Mouse (Mus musculus): ENCODE measurements around the gene Spa17. TPM values are rescaled to one million over a fixed set of nuclear protein-coding genes. Genes with fewer than 3 reads are reported as not detected.
A peak's percentile ranks its signal among the peaks of the same experiment; 100 is the strongest.

The Spa17 gene
- polyA plus RNA-seq, 1 experiment from 2014 or later = 16.7 TPM

DNA sequence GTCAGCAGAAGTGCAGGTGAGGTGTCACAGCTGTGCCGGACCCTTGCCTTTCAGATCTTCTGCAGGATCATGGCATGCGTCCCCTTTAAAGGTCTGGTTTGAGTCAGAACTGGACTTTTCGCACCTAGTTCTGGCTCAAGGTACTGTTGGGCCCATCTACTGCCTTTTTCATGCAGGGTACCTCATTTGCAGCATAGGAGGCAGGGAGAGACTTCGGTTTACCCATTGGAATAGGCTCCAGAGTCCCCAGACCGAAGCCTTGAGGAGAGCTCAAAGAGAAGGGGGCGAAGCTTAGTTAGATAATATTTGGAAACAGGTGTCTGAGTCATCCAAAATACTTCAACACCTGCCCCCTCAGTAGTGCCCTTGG is 374 bp upstream of the Spa17 start:
- H3K36me3 ChIP-seq (ENCODE audit: control insufficient read depth, insufficient read depth, low read length) = no peaks in the 10 kb centered on the region
- H3K4me3 ChIP-seq (ENCODE audit: low read depth, low read length) = peak overlapping the region; percentile 67
- ATAC-seq (replicated peaks; ENCODE audit: low FRiP score) = peak; percentile 47; the same call in 1 of the 2 replicates
- H3K9ac ChIP-seq (ENCODE audit: low read length) = peak overlapping the region; percentile 86
- H3K27me3 ChIP-seq (ENCODE audit: control insufficient read depth, insufficient read depth, low read length) = no peaks in the 10 kb centered on the region
- peaks cover 7% of the 10 kb centered on the region; the same call in 1 of the 2 replicates for H3K4me1 ChIP-seq (replicated peaks; ENCODE audit: control insufficient read depth, insufficient read depth, low read length)
- no peak for DNase-seq (ENCODE audit: low spot score)
- no peaks in the 10 kb centered on the region for H3K9me3 ChIP-seq (ENCODE audit: control insufficient read depth, low read length)
- H3K27ac ChIP-seq (ENCODE audit: low read depth, low read length) = no peak overlapping the region
- peak overlapping the region; percentile 79 for H3K4me2 ChIP-seq (ENCODE audit: low read depth, low read length, severe bottlenecking)
- WGBS = 20% methylated on average over 6 of the region's 6 CpGs

DNA sequence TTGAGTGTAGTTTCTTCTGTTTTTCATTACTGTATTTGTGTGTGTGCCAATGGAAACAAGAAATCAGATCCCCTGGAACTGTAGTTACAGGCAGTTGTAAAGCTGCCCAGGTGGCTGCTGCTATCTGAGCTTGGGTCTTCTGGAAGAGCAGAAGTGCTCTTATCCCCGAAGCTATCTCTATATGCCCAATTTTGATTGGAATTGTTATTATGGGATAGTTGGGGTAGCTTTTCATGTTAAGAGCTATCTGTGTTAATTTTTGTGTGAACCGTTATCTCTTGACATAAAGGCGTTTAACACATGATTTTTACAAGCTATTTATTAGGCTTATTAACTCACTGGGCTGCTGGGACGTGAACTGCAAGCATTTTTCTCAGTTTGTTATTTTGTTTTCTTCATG is 4.0 kb downstream of the Spa17 start:
- Histone ChIP-seq H3K9me3 (ENCODE audit: control insufficient read depth, low read length) (no peaks in the 10 kb centered on the region), H3K27ac (ENCODE audit: low read depth, low read length) (no peak overlapping the region), H3K4me1 (replicated peaks; ENCODE audit: control insufficient read depth, insufficient read depth, low read length) (0 out of 2 replicates have a peak, but pooled peaks cover 4% of the 10 kb centered on the region), H3K4me2 (ENCODE audit: low read depth, low read length, severe bottlenecking) (no peak overlapping the region), H3K4me3 (ENCODE audit: low read depth, low read length) (no peak overlapping the region), H3K9ac (ENCODE audit: low read length) (no peak overlapping the region), H3K27me3 (ENCODE audit: control insufficient read depth, insufficient read depth, low read length) (no peaks in the 10 kb centered on the region), H3K36me3 (ENCODE audit: control insufficient read depth, insufficient read depth, low read length) (no peaks in the 10 kb centered on the region)
- no peak for ATAC-seq (replicated peaks; ENCODE audit: low FRiP score)
- DNase-seq (ENCODE audit: low spot score) = no peak
- WGBS = 79% methylated on average over 4 of the region's 4 CpGs

DNA sequence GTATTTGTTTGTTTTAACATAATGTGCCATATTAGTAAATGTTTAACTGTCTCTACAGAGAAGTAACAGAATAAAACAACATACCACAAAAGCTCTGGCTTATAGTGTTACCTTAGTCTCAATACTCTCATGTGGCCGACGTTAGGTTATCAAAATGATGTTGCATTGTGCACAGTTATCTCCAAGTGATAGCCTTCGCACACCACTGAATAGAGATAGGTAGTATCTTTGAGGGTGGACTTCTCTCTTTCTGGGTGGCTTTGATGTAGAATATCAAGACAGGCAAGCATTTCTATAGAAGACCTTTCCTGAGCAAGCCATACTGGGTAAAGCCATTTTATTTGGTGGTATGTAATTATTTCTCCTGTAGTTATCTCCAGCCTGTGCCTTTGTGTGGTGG is 8.4 kb downstream of the Spa17 start:
- no peak overlapping the region for H3K27ac ChIP-seq (ENCODE audit: low read depth, low read length)
- H3K4me3 ChIP-seq (ENCODE audit: low read depth, low read length) = no peak overlapping the region
- H3K4me2 ChIP-seq (ENCODE audit: low read depth, low read length, severe bottlenecking) = no peak overlapping the region
- no peak overlapping the region for H3K9ac ChIP-seq (ENCODE audit: low read length)
- no peaks in the 10 kb centered on the region for H3K27me3 ChIP-seq (ENCODE audit: control insufficient read depth, insufficient read depth, low read length)
- DNase-seq (ENCODE audit: low spot score) = no peak
- H3K36me3 ChIP-seq (ENCODE audit: control insufficient read depth, insufficient read depth, low read length) = no peaks in the 10 kb centered on the region
- WGBS = 88% methylated on average over 3 of the region's 3 CpGs
- ATAC-seq (replicated peaks; ENCODE audit: low FRiP score) = no peak
- H3K4me1 ChIP-seq (replicated peaks; ENCODE audit: control insufficient read depth, insufficient read depth, low read length) = no peaks in the 10 kb centered on the region
- no peaks in the 10 kb centered on the region for H3K9me3 ChIP-seq (ENCODE audit: control insufficient read depth, low read length)

DNA sequence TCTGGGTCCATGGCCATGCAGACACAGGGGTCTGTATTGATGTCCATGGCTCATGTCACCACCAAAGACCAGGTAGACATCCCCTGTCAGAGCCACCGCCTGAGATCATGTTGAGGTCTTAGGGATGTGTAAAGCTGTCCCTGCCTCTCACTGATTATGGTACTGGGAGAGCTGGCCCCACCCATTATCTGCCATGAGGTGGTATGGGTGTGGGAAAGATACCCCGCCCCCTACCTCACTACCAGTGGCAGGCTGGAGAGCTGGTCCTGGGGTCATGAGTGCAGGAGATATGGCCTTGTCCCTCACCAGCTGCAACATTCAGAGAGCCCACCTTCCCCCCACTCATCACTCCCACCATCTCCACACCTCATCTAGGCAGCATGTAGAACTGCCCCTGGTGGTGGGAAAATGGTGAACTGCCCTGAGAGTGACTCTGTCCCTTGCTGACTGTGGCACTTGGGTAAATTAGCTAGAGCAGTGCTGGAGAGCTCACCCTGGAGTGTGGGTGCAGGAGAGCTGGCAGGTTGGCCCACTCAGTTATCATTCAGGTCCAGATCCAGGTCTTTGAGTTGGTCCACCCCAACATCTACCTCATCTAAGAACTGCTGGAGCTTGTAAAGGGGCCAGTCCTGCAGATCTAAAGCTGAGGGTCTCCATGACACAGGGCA is 12.8 kb downstream of the Spa17 start:
- H3K4me2 ChIP-seq (ENCODE audit: low read depth, low read length, severe bottlenecking) = no peak overlapping the region
- H3K9me3 ChIP-seq (ENCODE audit: control insufficient read depth, low read length) = no peaks in the 10 kb centered on the region
- 86% methylated on average over 2 of the region's 2 CpGs for WGBS
- DNase-seq (ENCODE audit: low spot score) = no peak
- no peaks in the 10 kb centered on the region for H3K36me3 ChIP-seq (ENCODE audit: control insufficient read depth, insufficient read depth, low read length)
- H3K4me1 ChIP-seq (replicated peaks; ENCODE audit: control insufficient read depth, insufficient read depth, low read length) = no peaks in the 10 kb centered on the region
- no peak overlapping the region for H3K9ac ChIP-seq (ENCODE audit: low read length)
- H3K27ac ChIP-seq (ENCODE audit: low read depth, low read length) = no peak overlapping the region
- no peaks in the 10 kb centered on the region for H3K27me3 ChIP-seq (ENCODE audit: control insufficient read depth, insufficient read depth, low read length)
- ATAC-seq (replicated peaks; ENCODE audit: low FRiP score) = no peak
- H3K4me3 ChIP-seq (ENCODE audit: low read depth, low read length) = no peak overlapping the region

DNA sequence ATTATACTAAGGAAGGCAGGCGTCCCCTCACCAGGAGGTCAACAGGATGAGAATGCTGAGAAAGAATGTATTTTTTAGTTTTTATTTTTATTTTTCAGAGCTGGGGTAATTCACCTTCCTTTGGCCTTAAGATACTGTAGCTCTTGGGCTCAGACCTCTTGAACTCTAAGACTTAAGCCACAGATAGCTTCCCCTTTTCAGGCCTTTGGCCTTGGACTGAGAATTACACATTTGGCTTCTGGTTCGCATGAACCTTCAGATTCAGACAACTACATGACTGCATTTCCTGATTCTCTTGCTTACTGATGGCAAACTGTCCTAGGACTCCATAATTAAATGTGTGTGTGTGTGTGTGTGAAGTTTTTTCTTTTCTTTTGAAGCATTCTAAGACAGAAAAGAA is 14.9 kb downstream of the Spa17 start:
- Histone ChIP-seq H3K4me3 (ENCODE audit: low read depth, low read length) (no peak overlapping the region), H3K36me3 (ENCODE audit: control insufficient read depth, insufficient read depth, low read length) (no peaks in the 10 kb centered on the region), H3K27ac (ENCODE audit: low read depth, low read length) (no peak overlapping the region), H3K4me1 (replicated peaks; ENCODE audit: control insufficient read depth, insufficient read depth, low read length) (no peaks in the 10 kb centered on the region), H3K9ac (ENCODE audit: low read length) (no peak overlapping the region), H3K27me3 (ENCODE audit: control insufficient read depth, insufficient read depth, low read length) (no peaks in the 10 kb centered on the region), H3K4me2 (ENCODE audit: low read depth, low read length, severe bottlenecking) (no peak overlapping the region), H3K9me3 (ENCODE audit: control insufficient read depth, low read length) (no peaks in the 10 kb centered on the region)
- DNase-seq (ENCODE audit: low spot score) (no peak), ATAC-seq (replicated peaks; ENCODE audit: low FRiP score) (no peak)
- 87% methylated on average over 2 of the region's 2 CpGs for WGBS

DNA sequence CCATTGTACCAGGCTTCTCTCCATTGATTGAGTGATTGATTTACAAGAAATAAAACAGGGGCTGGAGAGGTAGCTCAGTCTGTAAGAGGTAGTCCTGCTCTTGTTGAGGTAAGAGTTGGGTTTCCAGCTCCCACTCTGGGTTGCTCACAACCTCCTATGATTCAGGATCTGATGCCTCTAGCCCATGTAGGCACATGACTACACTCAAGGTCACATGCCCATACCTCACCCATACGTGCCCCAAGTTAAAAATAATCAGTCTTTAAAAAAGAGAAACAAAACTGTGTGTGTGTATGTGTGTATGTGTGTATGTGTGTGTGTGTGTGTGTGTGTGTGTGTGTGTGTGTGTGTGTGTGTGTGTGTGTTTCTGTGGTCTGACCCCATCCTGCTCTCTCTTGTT is 18.0 kb downstream of the Spa17 start:
- DNase-seq (ENCODE audit: low spot score) (no peak), ATAC-seq (replicated peaks; ENCODE audit: low FRiP score) (no peak)
- WGBS = 89% methylated on average over 1 of the region's 1 CpGs

DNA sequence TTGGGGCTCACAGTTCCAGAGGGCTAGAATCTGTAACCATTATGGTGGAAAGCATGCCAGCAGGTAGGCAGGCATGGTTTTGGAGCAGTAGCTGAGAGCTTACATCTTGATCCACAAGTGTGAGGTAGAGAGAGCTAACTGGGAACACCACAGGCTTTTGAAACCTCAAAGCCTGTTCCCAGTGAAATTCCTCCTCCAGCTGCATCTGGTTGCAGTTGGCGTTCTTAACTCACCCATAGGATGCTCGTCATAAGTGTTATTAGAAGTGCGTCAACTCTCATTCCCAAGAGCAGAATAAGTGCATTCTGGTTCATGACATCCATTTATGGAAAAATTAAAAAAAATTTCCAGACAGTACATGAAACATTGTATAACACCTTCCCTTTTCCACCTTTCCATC is 19.8 kb downstream of the Spa17 start:
- no peak overlapping the region for H3K4me3 ChIP-seq (ENCODE audit: low read depth, low read length)
- no peak overlapping the region for H3K9ac ChIP-seq (ENCODE audit: low read length)
- ATAC-seq (replicated peaks; ENCODE audit: low FRiP score) (no peak), DNase-seq (ENCODE audit: low spot score) (no peak)
- no peak overlapping the region for H3K4me2 ChIP-seq (ENCODE audit: low read depth, low read length, severe bottlenecking)
- H3K9me3 ChIP-seq (ENCODE audit: control insufficient read depth, low read length) = no peaks in the 10 kb centered on the region; the same call in 1 of the 2 replicates
- WGBS = 91% methylated on average over 3 of the region's 3 CpGs
- H3K27me3 ChIP-seq (ENCODE audit: control insufficient read depth, insufficient read depth, low read length) = no peaks in the 10 kb centered on the region
- H3K36me3 ChIP-seq (ENCODE audit: control insufficient read depth, insufficient read depth, low read length) = no peaks in the 10 kb centered on the region
- no peak overlapping the region for H3K27ac ChIP-seq (ENCODE audit: low read depth, low read length)
- no peaks in the 10 kb centered on the region for H3K4me1 ChIP-seq (replicated peaks; ENCODE audit: control insufficient read depth, insufficient read depth, low read length)

More for the DNA sequence above, 18.0 kb downstream of the Spa17 start:
- H3K4me1 ChIP-seq (replicated peaks; ENCODE audit: control insufficient read depth, insufficient read depth, low read length) = no peaks in the 10 kb centered on the region
- no peak overlapping the region for H3K4me3 ChIP-seq (ENCODE audit: low read depth, low read length)
- H3K36me3 ChIP-seq (ENCODE audit: control insufficient read depth, insufficient read depth, low read length) = no peaks in the 10 kb centered on the region
- H3K4me2 ChIP-seq (ENCODE audit: low read depth, low read length, severe bottlenecking) = no peak overlapping the region
- H3K27ac ChIP-seq (ENCODE audit: low read depth, low read length) = no peak overlapping the region
- no peak overlapping the region for H3K9ac ChIP-seq (ENCODE audit: low read length)
- no peaks in the 10 kb centered on the region; the same call in 1 of the 2 replicates for H3K9me3 ChIP-seq (ENCODE audit: control insufficient read depth, low read length)
- no peaks in the 10 kb centered on the region for H3K27me3 ChIP-seq (ENCODE audit: control insufficient read depth, insufficient read depth, low read length)

DNA sequence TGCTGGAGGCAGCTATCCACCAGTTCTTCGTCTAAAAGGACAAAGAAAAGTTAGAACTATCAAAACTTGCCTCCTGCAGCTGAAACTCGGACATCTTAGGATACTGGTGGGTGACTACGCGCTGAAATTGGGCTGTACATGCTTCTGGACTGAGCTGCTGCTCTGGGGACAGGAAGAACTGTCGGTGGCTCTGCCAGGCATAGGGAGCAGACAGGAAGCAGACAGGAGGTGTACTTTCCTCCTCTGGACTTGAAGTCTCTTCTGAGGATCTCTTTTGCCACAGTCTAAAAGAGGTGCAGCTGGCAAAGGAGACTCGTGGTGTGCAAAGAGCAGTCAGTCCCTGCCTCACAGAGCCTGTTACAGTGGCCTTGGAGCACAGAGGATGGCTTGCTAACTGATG is 20.9 kb downstream of the Spa17 start:
- no peaks in the 10 kb centered on the region; the same call in 1 of the 2 replicates for H3K9me3 ChIP-seq (ENCODE audit: control insufficient read depth, low read length)
- DNase-seq (ENCODE audit: low spot score) (no peak), ATAC-seq (replicated peaks; ENCODE audit: low FRiP score) (no peak)
- WGBS = 69% methylated on average over 6 of the region's 6 CpGs
- H3K9ac ChIP-seq (ENCODE audit: low read length) = no peak overlapping the region
- no peaks in the 10 kb centered on the region for H3K27me3 ChIP-seq (ENCODE audit: control insufficient read depth, insufficient read depth, low read length)
- H3K4me1 ChIP-seq (replicated peaks; ENCODE audit: control insufficient read depth, insufficient read depth, low read length) = no peaks in the 10 kb centered on the region
- H3K36me3 ChIP-seq (ENCODE audit: control insufficient read depth, insufficient read depth, low read length) = no peaks in the 10 kb centered on the region
- no peak overlapping the region for H3K4me3 ChIP-seq (ENCODE audit: low read depth, low read length)
- H3K4me2 ChIP-seq (ENCODE audit: low read depth, low read length, severe bottlenecking) = no peak overlapping the region
- H3K27ac ChIP-seq (ENCODE audit: low read depth, low read length) = no peak overlapping the region

DNA sequence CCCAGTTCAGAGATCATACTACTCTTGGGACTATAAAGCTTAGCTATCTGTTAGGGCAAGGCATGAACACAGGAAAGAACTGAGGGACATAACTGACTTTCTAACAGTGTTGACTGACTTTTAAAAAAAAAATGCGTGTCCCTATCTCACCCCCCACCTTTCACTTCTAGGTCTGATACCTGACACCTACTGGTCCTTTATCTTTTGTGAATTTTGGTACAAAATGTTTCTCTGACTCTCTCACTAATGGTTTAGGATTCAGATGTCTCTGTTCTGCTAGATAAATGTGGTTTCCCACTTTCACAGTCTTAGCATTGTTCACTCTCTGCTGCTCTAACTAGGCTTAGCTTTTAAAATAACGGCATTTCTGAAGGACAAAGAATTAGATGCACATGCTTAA is 21.5 kb downstream of the Spa17 start:
- no peaks in the 10 kb centered on the region for H3K36me3 ChIP-seq (ENCODE audit: control insufficient read depth, insufficient read depth, low read length)
- H3K27ac ChIP-seq (ENCODE audit: low read depth, low read length) = no peak overlapping the region
- 81% methylated on average over 2 of the region's 2 CpGs for WGBS
- DNase-seq (ENCODE audit: low spot score) (no peak), ATAC-seq (replicated peaks; ENCODE audit: low FRiP score) (no peak)
- H3K4me2 ChIP-seq (ENCODE audit: low read depth, low read length, severe bottlenecking) = no peak overlapping the region
- no peaks in the 10 kb centered on the region for H3K4me1 ChIP-seq (replicated peaks; ENCODE audit: control insufficient read depth, insufficient read depth, low read length)
- no peak overlapping the region for H3K4me3 ChIP-seq (ENCODE audit: low read depth, low read length)
- no peaks in the 10 kb centered on the region; the same call in 1 of the 2 replicates for H3K9me3 ChIP-seq (ENCODE audit: control insufficient read depth, low read length)
- H3K27me3 ChIP-seq (ENCODE audit: control insufficient read depth, insufficient read depth, low read length) = no peaks in the 10 kb centered on the region
- H3K9ac ChIP-seq (ENCODE audit: low read length) = no peak overlapping the region

All from forebrain, embryonic 11.5 days (tissue).